Mouse (Mus musculus) CD8-positive naive resting alpha-beta T cell, adult 2 months (primary cell): ENCODE data around the gene Aldh1l1.
A peak's percentile ranks its signal among the peaks of the same experiment; 100 is the strongest.

Source experiments
- DNase-seq, 2 experiments: peaks; one replicate each; pipeline ENCODE4 v3.0.0; 2022; ENCODE audit warnings: low read depth in 2 of 2, low spot score in 2 of 2

Aldh1l1 gene

DNA sequence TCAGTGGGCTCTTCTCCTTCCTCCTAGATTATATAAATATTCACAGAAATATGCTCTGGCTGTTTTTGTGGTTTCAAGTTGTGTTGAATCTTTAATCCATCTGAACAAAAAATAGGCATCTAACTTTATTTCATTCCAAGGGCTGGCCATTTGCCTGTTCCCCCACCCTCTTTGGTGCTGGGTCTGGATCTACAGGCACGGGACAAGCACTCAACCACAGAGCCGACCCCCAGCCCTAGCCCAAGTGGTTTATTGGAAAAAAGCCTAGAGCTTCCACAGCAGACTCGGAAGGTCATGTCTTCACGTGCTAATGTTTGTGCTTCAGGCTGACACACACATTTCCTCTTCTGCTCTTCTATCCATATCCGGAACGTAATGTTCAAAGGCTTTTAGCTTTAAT is 19.7 kb downstream of the Aldh1l1 start:
- DNase-seq = no peak

- DNase-seq = no peak
Observed at GRCm38 (mm10) chr6:90506673-90507311, 20.6 kb downstream of the Aldh1l1 start.

GRCm38 (mm10) chr6:90507443-90507842 is 21.2 kb downstream of the Aldh1l1 start:
- no peak for DNase-seq

- no peak for DNase-seq
Observed at GRCm38 (mm10) chr6:90508197-90508624, 22.0 kb downstream of the Aldh1l1 start.

- no peak for DNase-seq
Observed at GRCm38 (mm10) chr6:90509085-90509484, 22.9 kb downstream of the Aldh1l1 start.

- no peak for DNase-seq
Observed at GRCm38 (mm10) chr6:90512416-90512815, 26.2 kb downstream of the Aldh1l1 start.

- DNase-seq = no peak
Observed at GRCm38 (mm10) chr6:90513074-90513856, 27.0 kb downstream of the Aldh1l1 start.

- no peak for DNase-seq
Observed at GRCm38 (mm10) chr6:90514369-90514768, 28.1 kb downstream of the Aldh1l1 start.

GRCm38 (mm10) chr6:90514883-90515405 is 28.7 kb downstream of the Aldh1l1 start:
- peak in 1 of 2 experiments; percentile 24 for DNase-seq

- DNase-seq = no peak
Observed at GRCm38 (mm10) chr6:90518892-90519291, 32.7 kb downstream of the Aldh1l1 start.

DNA sequence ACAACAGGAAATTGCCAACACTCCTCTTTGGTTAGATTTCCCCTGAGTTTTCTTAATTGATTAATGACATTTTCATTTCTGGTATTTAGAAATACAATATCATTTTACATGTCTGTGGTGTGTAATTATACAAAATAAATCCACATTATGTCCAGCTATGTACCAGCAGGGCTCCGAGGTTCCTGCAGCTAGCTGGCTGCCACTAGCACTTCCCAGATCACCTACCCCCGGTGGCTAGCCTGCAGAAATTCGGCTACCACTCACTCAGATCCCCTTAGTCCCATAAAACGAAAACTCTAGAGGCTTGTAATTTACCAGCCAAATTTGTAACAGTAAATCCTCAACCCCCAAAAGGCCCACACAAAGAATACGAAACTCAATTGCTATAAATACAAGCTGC is 33.1 kb downstream of the Aldh1l1 start:
- no peak for DNase-seq

- no peak for DNase-seq
Observed at GRCm38 (mm10) chr6:90526406-90526805, 40.2 kb downstream of the Aldh1l1 start.

GRCm38 (mm10) chr6:90529461-90530046 is 43.3 kb downstream of the Aldh1l1 start:
- DNase-seq = no peak

DNA sequence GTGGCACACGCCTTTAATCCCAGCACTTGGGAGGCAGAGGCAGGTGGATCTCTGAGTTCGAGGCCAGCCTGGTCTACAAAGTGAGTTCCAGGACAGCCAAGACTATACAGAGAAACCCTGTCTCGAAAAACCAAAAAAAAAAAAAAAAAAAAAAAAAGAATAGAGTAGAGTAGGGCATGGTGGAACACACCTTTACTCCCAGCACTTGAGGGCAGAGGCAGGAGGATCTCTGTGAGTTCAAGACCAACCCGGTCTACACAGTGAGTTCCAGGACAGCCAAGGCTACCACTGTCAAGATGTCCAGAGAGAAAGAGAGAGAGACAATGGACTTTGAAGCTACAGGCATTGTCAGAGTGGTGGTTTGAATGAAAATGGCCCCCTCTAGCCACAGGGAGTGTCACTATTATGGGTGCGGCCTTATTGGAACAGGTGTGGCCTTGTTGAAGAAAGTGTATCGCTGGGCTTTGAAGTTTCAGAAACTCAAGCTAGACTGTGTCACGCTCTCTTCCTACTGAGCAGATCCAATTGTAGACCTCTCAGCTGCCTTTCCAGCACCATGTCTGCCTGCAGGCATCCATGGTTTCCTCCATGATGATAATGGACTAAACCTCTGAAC is 46.5 kb downstream of the Aldh1l1 start:
- DNase-seq = no peak

GRCm38 (mm10) chr6:90533505-90533904 is 47.3 kb downstream of the Aldh1l1 start:
- no peak for DNase-seq

DNA sequence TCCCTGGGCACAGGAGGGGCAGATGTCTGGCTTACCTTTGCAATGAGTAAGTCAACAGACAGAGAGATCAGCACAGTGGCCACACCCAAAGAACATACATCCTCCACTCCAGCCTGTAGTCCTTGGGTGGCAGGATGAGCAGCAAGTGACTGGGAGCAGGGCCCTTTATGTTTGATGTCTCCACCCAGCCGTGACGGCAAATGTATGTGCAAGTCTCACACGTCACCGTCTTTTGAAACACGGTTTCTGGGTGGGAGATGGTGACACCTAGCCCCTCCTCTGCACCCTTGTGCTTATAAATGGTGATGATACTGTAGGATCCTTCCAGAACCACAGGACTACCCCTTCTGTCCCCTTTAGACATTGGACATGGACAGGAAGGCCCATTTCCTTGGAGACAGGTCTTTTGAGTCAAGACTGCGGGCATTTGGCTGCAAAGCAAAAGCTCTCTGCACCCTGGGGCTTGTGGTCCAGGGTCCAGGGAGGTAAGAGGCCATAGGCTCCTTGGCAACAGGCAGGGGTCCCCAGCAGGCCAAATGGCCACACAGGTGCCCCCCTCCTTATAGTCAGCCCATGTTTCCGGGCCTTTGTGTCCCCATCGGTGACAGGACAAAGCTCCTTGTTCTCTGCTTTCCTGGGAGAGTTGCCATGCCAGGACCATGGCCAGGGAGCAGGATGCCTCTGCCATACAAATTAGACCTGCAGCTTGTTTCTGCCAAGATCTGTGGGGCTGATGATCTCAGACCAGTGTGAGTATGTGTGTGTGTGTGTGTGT is 48.7 kb downstream of the Aldh1l1 start:
- no peak for DNase-seq

DNA sequence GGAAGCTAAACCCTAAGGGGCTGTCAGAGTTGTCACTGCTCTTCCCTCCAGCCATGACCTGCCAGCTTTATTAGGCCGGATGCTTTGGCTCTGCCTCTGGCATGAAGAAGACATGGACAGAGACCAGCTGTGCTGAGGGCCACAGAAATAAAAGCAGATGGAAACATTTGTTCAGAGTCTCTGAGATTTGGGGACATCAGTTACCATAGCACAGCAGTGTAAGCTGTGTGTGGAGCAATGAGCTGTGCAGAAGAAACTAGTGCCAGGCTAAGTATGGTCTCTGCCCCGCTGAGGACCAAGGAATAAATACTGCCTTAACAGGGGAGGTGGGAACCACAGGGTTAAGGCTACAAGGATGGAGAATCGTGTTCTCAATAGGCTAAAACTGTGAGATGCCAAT is 50.6 kb downstream of the Aldh1l1 start:
- no peak for DNase-seq

GRCm38 (mm10) chr6:90537941-90538340 is 51.7 kb downstream of the Aldh1l1 start:
- peak; percentile 36 to 52 for DNase-seq

- DNase-seq = no peak
Observed at GRCm38 (mm10) chr6:90539271-90539670, 53.0 kb downstream of the Aldh1l1 start.

GRCm38 (mm10) chr6:90540520-90540919 is 54.3 kb downstream of the Aldh1l1 start:
- DNase-seq = no peak

DNA sequence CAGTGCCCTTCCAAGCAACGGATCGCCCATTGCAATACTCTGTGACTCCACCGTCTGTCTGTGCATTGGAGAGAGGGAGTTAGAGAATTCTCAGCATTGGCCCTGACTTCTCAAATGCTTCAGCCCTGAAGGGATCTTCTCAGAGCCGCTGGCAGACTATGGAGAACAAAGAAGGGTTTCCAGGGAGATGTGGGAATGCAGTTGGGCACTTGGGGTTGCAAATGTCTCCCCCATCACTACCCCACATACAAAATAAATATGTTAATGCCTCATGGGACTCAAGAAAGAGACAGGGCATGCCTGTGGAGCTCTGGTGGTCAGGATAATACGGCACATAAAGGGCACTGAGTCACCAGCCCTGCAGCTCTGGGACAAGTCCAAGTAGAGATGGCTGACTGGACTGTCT is 55.1 kb downstream of the Aldh1l1 start:
- no peak for DNase-seq
